Mouse (Mus musculus) layer of hippocampus, adult 2 months (tissue): Measurements from ENCODE around the gene 1700123O20Rik. TPM values are rescaled to one million over a fixed set of nuclear protein-coding genes. Genes with fewer than 3 reads are reported as not detected.
A peak's percentile ranks its signal among the peaks of the same experiment; 100 is the strongest.

Source experiments
- DNase-seq, 2 experiments: peaks; one replicate each; pipeline ENCODE4 v3.0.0; 2022; ENCODE audit warnings: low spot score in 2 of 2
- H3K27ac ChIP-seq: fragments of 200-600 bp; 2 replicates; pipeline ENCODE4 v1.8.1; 2022
- H3K4me3 ChIP-seq: fragments of 200-600 bp; 2 replicates; pipeline ENCODE4 v1.8.1; 2022; ENCODE audit warnings: mild to moderate bottlenecking
- CTCF ChIP-seq: fragments of 200-600 bp; conservative IDR thresholded peaks from 2 replicates; pipeline ENCODE4 v1.8.1; 2022; ENCODE audit warnings: antibody characterized with exemption, mild to moderate bottlenecking, moderate library complexity
- total RNA-seq, 2 experiments: library from RNA; stranded (reverse); gene quantifications; 2 replicates each; pipeline ENCODE4 v1.2.3; 2021

The 1700123O20Rik gene
- total RNA-seq, 2 experiments from 2014 or later = 20.8 to 22.1 TPM

GRCm38 (mm10) chr14:54650621-54651454 is 35.2 kb upstream of the 1700123O20Rik start:
- peak; percentile 88 to 89 for DNase-seq
- no peak overlapping the region; the same call in 1 of the 2 replicates for H3K4me3 ChIP-seq

DNA sequence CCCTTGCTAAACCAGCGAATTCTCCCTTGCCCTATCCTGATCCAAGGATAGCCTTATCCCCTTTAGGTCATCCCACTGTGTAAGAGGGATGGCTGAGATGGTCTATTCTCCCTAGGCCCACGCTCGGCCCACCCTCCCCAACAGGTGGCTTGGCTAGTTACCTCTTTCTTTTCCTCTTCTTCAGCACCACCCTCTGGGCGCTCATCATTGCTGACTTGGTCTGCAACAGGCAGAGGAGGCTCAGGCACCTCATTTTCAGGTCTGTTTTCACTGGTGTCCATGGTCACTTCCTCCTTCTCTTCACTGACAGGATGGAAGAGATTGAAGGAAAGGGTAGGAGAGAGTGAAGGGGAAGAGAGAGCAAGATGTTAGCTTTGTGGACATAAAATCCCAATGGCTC is 34.5 kb upstream of the 1700123O20Rik start:
- DNase-seq = no peak
- no peak for TF ChIP-seq CTCF
- Histone ChIP-seq H3K4me3 (no peak overlapping the region), H3K27ac (no peak overlapping the region)

More at GRCm38 (mm10) chr14:54650621-54651454, 35.2 kb upstream of the 1700123O20Rik start:
- TF ChIP-seq CTCF = peak; percentile 96
- H3K27ac ChIP-seq = no peak overlapping the region

GRCm38 (mm10) chr14:54652787-54653186 is 33.2 kb upstream of the 1700123O20Rik start:
- peak overlapping the region; percentile 86 for H3K4me3 ChIP-seq
- peak overlapping the region; percentile 94 for H3K27ac ChIP-seq
- no peak for TF ChIP-seq CTCF
- DNase-seq = no peak

GRCm38 (mm10) chr14:54653496-54653895 is 32.5 kb upstream of the 1700123O20Rik start:
- DNase-seq = peak; percentile 83 to 87
- H3K4me3 ChIP-seq = peak overlapping the region; percentile 86
- H3K27ac ChIP-seq = peak overlapping the region; percentile 94
- no peak for TF ChIP-seq CTCF

DNA sequence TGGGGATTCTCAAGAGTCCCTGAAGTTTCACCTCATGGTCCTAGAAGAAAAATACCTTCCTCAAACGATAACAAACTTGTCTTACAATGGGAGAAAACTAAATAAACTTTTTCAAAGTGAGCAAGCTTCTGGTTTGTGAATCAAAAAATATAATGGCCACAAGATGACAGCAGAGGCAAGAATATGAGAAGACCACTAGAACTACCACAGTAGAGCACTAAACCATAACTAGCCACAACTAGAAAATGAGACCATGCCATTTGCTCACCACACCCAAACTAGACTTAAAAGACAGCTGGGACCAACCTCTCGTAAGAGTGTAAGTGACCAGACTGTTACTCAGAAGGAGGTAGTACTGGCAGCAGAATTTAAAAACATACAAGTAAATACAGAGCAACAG is 26.0 kb upstream of the 1700123O20Rik start:
- H3K27ac ChIP-seq = no peak overlapping the region
- no peak for DNase-seq
- peak; percentile 75 for TF ChIP-seq CTCF

DNA sequence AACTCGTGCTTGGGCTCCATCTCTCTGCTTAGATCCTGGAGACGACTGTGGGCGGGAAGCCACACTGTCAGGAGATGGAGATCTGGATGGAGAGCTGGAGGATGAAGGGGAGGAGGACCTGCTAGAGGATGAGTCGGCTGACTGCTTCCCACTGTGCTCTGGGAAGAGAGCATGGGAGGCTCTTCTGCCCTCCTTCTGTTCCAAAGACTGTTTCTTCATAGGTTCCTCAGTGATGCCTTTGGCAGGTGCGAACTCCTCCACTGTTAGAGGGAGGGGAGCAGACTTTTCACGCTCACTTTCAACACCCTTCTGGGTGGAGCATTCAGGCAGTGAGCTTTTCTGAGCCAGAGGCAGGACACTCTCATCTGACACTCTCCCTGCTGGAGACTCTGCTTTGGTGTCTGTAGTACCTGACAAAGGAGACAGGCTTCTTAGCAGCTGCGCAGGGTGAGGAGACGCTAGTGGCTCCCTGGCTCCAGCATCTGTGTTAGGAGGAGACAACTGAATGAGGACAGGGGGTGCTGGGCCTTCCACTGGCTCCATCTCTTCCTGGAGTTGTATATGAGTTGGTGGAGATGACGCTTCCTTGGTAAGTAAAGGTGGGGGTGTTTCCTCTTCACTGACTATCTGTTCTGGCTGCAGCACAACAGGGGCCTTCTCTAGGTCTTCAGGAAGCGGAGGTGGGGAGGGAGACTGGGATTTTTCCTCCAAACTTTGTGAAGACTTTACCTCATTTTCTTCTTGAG is 21.4 kb upstream of the 1700123O20Rik start:
- peak overlapping the region; percentile 54 for H3K27ac ChIP-seq
- no peak overlapping the region for H3K4me3 ChIP-seq
- TF ChIP-seq CTCF = no peak
- DNase-seq = no peak

More for the DNA sequence above, 26.0 kb upstream of the 1700123O20Rik start:
- no peak overlapping the region for H3K4me3 ChIP-seq

GRCm38 (mm10) chr14:54669381-54669780 is 16.6 kb upstream of the 1700123O20Rik start:
- Histone ChIP-seq H3K4me3 (no peak overlapping the region), H3K27ac (no peak overlapping the region)
- TF ChIP-seq CTCF = peak; percentile 86
- peak in 1 of 2 experiments; percentile 59 for DNase-seq

GRCm38 (mm10) chr14:54674317-54674716 is 11.7 kb upstream of the 1700123O20Rik start:
- no peak for DNase-seq
- no peak overlapping the region for H3K4me3 ChIP-seq
- no peak for TF ChIP-seq CTCF
- H3K27ac ChIP-seq = peak overlapping the region; percentile 48; the same call in 1 of the 2 replicates

- peak in 1 of 2 experiments; percentile 47 for DNase-seq
- peak overlapping the region; percentile 9; the same call in 1 of the 2 replicates for H3K27ac ChIP-seq
- no peak for TF ChIP-seq CTCF
- no peak overlapping the region for H3K4me3 ChIP-seq
These were observed 9.7 kb upstream of the 1700123O20Rik start for GRCm38 (mm10) chr14:54676290-54676689.

DNA sequence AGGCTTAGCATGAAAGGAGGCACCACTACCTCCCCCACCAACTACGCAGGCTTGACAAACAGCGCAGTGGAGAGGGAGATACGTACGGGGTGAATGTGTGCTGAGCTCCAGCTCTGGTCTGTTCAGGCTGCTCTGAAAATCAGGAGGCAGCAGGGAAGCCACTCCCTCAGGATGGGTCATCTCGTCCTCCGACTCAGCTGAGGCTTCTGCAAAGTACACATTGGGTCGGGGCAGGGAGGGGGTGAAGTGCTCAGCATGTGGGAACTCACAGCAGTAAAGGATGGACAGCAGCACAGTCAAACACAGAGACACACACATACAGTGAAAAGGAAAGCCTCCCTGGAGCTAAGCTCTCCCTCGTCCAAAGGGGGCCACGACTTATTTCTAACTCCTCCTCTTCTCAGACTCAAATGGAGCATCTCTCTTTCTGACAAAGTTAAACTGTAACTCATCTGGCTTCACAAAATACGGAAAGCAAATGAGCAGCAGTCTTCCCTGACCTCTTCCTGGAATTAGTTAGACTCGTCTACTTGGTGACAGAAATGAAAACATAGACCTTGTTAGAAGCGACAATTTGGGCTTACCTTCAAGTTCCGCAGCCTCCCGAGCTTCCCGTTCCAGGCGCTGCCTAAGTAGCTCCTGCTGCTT is 7.2 kb upstream of the 1700123O20Rik start:
- TF ChIP-seq CTCF = no peak
- DNase-seq = no peak
- Histone ChIP-seq H3K27ac (no peak overlapping the region), H3K4me3 (no peak overlapping the region)

GRCm38 (mm10) chr14:54682396-54682795 is 3.6 kb upstream of the 1700123O20Rik start:
- no peak for TF ChIP-seq CTCF
- no peak overlapping the region for H3K4me3 ChIP-seq
- H3K27ac ChIP-seq = no peak overlapping the region
- DNase-seq = no peak

DNA sequence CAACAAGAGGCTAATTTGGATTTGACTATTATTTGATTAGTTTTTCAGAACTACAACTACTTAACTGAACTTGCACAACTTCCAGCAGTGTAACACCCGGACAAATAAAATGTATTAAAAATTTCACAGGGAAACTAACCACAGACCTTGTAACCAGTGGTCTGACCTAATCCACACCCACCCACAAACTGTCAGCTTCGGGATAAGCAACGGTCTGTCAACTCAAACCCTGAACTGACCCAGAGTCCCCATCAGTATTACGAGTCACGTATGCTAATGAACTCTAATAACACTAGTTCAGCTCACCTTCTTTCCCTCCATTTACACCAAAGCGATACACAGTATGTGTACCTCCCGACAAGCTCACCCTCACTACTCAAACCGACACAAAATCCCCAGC is 545 bp upstream of the 1700123O20Rik start:
- Histone ChIP-seq H3K27ac (peak overlapping the region; percentile 100), H3K4me3 (peak overlapping the region; percentile 73)
- no peak for DNase-seq
- no peak for TF ChIP-seq CTCF
